Mouse (Mus musculus) gastrocnemius, postnatal 4 days (tissue): ENCODE measurements at regions not wholly inside any gene's neighbourhood (a gene's known extent, or its start where the extent isn't known, plus 50 kb on each side); places are given as distances from the start of the nearest gene placed in this dataset.

Source experiments
- DNase-seq, 2 experiments: peaks; one replicate each; pipeline ENCODE4 v3.0.0; 2021 to 2022; ENCODE audit warnings: low spot score in 2 of 2, mixed read lengths in 2 of 2

DNA sequence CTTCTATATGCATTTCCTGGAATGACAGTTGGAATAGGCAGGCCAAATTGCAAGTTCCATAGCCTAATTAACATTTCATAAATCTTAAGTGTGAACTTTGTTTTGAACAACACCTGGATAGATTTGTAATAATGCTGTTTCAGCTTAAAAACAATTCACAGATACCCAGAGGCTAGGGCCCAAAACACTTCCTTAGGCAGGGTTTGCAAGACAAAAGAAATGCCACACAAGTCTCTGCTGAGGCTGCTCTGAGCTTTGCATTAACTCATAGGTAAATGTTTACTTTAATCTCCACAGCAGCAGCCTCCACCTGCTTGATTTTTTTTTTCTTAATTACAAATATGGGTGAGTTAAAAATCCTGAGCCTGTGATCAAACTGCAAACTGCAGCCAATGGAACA is 118.4 kb downstream of the Gnat3 start:
- no peak for DNase-seq

DNA sequence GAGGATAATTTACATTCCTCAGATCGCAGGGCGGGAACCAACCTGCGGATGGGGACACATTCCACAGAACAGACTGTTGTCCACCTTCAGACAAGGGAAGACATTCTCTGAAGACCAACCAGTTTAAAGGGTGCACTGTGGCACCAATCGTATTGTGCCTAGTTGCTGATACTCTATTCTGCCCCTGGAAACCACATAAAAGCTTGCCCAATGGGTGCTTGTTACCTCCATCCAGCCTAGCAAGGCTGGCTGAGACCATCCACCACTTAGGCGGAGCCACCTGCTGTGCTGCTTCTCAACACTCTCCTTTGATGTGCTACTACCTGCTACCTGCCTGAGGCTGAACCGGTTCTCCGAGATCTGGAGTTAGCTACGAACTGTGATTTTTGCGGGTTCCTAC is 119.9 kb downstream of the Gnat3 start:
- DNase-seq = no peak

DNA sequence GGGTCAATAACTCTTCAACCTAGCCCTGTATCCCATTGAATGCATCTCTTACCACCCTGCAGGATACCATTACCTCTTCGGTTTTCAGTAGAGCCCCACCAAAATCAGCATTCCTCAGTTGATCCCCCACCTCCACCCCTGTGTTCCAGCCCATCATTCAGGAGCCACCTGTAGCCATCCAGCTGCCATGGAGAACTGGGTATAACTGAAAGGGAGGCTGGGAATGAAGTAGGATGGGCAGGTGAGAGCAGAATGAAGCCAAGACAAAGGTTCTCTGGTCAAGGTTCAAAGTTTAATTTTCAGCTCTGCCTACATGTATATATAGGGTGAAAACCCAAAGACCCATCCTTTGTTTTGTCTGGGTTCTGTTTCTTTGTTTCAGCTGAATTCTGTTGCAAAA is 121.4 kb downstream of the Gnat3 start:
- DNase-seq = no peak

DNA sequence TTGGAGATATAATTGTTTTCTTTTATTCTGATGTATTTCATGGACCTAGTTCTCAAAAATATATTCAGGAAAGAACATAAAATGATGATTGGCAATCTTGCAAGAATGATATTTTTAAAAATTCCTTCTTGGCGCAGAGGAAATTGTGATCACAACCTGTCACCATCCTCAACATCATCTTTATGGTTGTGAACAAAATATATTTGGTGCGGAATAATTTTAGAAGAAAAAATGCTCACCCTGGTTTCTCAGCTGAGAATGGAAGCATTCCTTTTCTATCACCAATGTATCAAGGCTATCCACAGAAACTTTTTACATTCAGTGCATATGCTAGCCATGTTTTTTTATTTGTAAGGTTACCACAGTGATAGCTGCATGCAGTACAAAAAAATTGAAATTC is 123.1 kb downstream of the Gnat3 start:
- no peak for DNase-seq

DNA sequence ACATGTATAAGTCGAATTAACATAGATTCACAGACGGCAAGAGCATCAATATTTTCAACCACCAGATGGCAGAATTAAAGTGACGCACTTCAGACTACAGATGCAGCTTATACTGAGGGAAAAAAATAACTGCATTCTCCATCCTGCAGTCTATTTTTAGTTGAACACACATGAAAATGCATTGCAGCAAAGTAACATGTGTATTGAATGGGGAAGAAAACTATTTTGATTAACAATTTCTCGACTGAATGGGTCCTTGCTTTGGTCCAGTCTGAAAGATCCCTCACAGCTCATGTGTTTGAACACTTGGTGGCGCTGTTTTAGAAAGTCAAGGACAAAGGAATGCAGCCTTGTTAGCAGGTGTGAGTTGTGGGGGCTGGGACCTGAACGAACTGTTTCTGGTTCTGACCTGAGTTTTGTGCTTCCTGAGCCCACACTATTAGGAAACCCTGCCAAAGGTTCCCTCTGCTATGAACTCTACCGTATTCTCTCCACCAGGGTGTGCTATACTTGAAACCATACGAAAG is 125.6 kb downstream of the Gnat3 start:
- DNase-seq = peak in 1 of 2 experiments; percentile 21

DNA sequence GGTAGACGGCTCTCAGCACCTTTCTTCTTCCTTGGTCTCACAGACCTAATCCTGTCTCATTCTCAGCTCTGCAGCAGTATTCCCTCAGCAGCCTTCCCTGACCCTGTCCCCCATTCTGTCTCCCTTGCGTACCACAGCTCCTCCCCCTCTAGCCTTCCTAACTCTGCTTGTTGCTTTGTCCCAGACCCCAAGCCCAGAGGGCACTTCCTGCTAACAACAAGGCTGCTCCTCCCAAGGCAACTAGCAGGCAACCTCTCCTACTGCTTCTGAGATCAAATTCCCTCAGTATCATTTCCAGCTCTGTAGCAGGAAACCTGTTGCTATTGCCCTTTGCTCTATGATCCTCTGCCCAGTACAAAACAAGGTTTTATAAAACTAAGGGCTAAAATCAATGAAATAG is 127.6 kb downstream of the Gnat3 start:
- DNase-seq = no peak

DNA sequence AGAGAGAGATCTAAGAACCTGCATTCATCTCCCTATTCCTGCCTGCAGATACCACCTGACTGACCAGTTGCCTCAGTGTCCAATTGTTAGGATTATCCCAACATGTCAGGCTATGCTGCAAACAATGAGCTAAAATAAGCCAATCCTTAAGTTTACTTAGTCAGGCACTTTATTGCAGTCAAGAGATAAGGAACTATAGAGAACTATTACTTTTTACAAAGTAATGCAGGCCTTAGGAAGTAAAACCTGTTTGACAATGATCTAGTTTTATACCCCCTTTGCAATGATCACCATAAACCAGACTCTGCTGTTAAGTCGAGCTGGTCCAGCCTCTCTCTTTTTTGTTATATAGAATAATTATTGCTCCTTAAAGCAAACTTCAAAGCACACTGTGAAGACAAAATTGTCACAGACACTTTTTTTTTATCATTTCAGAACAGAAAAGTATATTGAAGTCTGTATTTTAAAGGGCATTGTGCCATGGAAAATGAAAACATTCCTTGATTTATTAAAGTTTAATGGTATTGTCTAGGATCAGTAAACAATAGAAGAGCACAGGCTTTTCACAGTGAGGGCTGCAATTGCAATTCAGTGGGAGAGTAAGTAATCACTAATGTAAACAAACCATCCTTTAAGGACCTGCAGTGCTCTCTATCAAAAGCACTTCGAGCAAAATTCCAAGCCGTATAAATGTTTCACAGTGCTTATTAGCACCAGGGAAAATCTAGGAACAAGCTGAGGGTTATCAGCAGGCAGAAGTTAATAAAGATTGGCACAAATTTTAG is 152.7 kb downstream of the Gnat3 start:
- DNase-seq = no peak

DNA sequence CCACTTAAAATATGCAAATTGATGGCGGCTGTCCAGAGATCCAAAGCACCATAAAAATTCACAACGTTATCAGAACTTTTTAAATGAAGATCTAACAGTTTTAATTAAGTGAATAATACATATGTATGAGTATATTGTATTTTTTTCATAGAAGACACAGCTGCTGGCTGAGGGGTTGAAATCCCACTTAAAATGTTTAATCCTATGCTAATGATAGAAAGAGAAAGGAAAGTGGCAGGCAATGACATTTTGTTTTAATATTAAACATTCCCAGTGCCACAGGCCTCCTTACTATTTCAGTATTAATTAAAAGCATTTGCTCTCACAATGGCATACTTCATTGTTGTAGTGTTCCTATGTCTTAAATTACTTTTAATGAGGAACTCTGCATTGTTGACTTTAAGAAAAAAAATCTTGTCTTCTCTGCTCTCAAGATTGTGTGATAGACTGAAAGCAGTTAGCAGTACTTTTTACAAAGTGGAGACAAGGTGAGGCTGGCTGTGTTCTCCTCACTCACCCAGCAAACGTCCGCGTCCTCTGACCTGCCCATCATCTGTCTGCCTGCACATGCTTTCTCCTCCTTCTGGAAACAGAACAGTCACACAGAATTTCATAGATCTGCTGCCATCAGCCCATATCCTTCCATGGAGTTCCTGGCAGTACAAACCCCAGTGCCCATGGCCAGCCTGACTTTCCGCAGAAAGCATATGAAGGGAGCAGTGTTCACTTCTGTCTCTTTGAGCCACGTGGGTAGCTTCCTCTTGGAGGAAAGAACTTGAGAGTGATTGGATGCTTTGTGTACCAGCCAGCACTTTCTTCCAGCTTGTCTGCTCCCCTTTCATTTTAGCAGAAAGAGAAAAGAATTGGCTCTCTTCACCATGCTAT is 173.7 kb downstream of the Gnat3 start:
- no peak for DNase-seq

DNA sequence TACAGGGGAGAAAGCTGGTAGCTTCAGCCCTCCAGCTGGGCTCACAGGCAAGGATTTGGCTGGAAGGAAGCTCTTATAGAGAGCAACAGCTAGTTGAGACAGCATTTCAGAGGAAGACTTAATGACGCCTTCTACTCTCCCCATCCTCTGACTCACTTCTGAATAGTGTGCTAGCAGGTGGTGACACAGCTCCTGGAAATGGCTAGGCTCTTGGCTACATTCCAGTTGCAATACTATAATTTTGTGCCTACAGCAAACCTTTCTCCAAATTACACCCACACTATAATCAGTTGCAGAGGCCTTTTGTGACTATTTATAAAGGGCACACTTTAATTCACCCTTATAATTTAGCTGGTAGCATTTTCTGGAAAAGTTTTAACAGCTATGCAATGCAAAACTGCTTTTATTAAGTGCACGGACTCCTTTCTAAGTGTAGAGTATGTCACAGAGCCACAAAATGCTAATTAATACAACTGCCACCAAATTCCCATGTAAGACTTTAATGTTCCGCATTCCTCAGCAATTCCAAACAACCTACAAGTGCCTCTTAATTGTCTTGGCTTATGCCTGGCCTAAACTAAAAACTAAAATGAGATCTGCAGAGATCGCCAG is 175.2 kb downstream of the Gnat3 start:
- DNase-seq = no peak

DNA sequence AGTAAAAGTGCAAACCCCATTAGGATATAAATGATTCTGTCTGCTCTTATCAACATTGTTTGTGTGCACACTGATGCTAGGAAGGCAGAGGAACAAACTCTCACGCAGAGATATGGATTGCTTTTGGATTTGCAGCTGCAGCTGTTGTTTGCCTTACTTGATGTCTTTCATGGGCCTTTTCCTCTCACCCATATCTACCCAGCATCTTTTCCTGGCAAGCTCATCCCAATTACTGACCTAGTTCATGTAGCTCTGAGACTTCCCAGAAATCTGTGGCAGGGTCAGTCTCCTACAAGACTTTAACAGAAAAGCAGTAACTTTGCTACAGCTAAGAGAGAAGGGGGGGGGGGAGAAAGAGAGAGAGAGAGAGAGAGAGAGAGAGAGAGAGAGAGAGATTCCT is 189.9 kb downstream of the Gnat3 start:
- DNase-seq = no peak

DNA sequence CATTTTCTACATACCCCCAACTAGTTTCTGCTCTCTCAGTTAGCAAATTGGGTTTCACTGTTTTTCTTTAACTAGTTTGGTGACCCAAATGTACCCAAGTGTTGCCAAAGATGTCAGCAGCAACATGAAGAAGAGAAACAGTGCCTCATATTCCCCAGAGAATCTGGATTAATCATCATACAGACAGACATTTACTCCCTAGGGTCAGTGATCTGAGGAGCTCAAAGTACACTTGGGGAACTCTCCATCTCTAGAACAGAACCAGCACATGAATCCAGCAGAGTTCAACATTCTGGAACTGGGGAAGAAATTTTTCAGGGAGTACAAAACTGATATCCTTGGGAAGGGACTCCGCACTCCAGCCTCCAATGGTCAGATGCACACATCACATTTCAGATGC is 191.4 kb downstream of the Gnat3 start:
- DNase-seq = no peak

DNA sequence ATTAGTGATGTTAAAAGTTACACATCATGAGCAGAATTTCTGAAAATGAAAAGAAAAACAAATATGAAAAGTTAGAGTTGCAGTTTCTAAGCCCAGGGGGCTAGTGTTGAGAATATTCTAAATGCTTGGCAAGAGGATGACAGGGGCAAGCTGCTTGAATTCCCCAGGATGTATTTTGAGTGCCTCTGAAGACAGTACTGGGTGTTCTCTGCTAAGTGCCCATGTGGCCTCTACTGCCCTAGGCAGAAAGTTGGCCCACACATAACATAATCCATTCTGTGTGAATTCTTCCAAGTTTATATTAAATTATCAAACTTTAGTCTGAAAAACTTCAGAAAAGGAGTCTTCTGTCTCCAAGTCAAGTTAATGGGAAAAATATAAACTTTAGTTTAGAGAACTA is 196.6 kb downstream of the Gnai1 start:
- no peak for DNase-seq

DNA sequence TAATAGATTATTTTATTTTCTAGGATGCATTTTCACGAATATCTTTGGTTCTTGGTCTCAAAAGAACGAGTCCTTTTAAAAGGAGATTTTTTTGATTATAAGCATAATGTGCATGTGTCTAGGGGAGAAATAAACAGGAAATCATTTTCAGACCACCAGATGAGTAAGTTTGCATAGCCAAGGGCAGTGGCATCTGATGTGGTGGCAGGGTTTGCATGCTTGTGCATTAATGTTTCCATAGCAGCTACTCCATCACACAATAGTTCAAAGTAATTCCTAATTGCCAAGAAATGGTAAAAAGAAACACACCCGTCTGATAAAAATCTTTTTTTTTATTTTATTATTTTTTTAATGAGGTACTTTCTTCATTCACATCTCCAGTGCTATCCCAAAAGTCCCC is 182.3 kb downstream of the Gnai1 start:
- no peak for DNase-seq

DNA sequence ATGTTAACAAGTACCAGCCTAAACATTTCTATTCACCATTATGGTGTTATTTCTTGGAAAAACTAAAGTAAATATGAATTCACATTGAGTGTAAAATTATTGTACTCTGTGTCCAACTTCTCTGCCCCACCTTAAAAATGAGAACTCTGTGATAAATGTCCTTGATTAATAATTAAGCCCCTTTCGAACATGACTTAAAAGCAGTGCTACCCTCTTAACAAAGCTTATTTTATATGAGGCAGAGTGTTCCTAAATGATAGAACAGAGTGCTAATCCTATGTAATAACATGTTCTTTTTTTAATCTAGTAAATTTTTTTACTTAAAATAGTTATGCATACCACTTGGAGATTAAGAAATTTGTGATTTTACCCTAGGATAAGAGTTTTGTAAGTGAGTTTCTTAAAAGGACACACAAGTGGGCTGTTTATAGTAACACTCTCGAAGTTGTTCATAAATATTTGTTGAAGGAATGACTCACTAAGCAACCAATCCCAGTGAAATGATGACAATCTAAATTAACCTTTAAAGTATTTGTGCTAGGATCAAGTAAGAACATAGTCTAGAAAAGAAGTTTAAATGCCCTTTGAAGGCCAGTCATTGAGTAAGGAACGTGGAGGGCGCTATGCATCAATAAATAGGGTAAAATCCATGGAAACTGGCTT is 148.6 kb downstream of the Gnai1 start:
- no peak for DNase-seq
